10 mouse cellular contexts compared by ENCODE assay signal in the genomic region with DNA sequence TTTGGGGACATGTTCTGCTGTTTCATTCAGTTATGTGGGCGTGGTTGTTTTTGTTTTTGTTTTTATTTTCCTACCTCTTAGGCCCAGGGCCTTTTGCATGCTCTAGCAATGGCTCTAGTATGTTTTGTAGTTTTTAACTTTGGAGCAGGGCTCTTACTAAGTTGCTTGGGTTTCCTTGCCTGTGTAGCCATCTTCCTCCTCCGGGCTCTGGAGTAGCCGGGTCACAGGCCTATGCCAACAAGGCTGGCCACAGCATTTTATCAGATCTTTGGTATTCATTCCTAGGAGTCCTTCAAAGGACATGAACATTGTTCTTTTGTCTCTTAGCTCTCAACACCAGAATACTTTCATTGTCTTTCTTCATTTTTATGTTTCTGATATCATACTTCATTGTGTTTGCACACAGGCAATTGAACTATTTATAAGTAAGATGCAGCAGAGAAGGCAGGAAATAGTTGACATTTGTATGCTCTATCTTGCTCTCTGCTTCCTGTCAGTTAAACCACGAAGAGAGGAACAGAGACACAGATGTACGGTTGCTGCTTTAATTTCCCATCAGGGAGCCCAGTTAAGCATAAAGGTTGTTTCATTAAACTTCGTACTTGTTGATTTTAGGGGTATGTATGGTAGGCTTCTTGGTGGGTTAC. TPM values are rescaled to one million over a fixed set of nuclear protein-coding genes. Genes with fewer than 3 reads are reported as not detected.
DNase-seq lines count a peak whose midpoint lies in the region; ATAC-seq and TF ChIP-seq lines count a peak whose summit lies in the region.
"Had no signal": no experiment of that assay in that cellular context is flagged by ENCODE, and none has a peak within 500 bp of the region (broad histone marks: within the 10 kb centered on the region; RNA-seq: fewer than 3 reads in every experiment).

No protein-coding gene starts in this region.

- DNase-seq in liver, adult 2 months (ENCODE audit: extremely low read depth, low read depth, low spot score): no peak
- no peak for DNase-seq in liver
- peak; percentile 52 for DNase-seq in Muller cell, postnatal 12 days (ENCODE audit: inconsistent ontology term)
- DNase-seq in splenic B cell, adult 2 months (ENCODE audit: low read depth, low spot score): peak; percentile 73
- DNase-seq in adrenal gland, adult (ENCODE audit: inconsistent age in 2 of 2, low spot score in 1 of 2): no peak
- DNase-seq in cerebellum, adult 9-11 months: no peak
- DNase-seq: retina, postnatal 1 day had no signal

- peak overlapping the region; percentile 70 for H3K27ac ChIP-seq in liver, adult 2 months (replicated peaks; ENCODE audit: insufficient read depth, low read depth, low read length)
- H3K27ac ChIP-seq: left cerebral cortex, adult 2 months; midbrain, embryonic 15.5 days had no signal

- no peak overlapping the region for H3K9ac ChIP-seq in liver, adult 2 months (ENCODE audit: low read depth, low read length)
- H3K9ac ChIP-seq: midbrain, embryonic 15.5 days had no signal

- WGBS in liver, adult 2 months: 69% methylated on average over 6 of the region's 6 CpGs

- peak; percentile 61 to 65 for ATAC-seq in hematopoietic stem cell, adult 5-6 weeks (replicated peaks in 1 of 2; ENCODE audit: insufficient read depth in 1 of 2, low FRiP score in 2 of 2, low TSS enrichment in 1 of 2, low read depth in 1 of 2, poor library complexity in 2 of 2, severe bottlenecking in 2 of 2)
- ATAC-seq: midbrain, embryonic 15.5 days had no signal

- TF ChIP-seq CTCF in liver, adult 2 months (IDR thresholded peaks at IDR 0.05; ENCODE audit: low read depth, low read length): no peak

- peaks cover 42% of the 10 kb centered on the region for H3K79me2 ChIP-seq in liver, adult 2 months (ENCODE audit: control insufficient read depth, insufficient read depth, low read length)

- no peak overlapping the region for H3K4me3 ChIP-seq in liver, adult 2 months (ENCODE audit: insufficient read depth, low read depth, low read length)
- H3K4me3 ChIP-seq: left cerebral cortex, adult 2 months; midbrain, embryonic 15.5 days had no signal

- no peaks in the 10 kb centered on the region for H3K27me3 ChIP-seq in liver, adult 2 months (ENCODE audit: control insufficient read depth, insufficient read depth, low read length)
- no peaks in the 10 kb centered on the region for H3K27me3 ChIP-seq in splenic B cell, adult 2 months (ENCODE audit: control insufficient read depth, insufficient read depth, low read length, poor library complexity, severe bottlenecking)
- H3K27me3 ChIP-seq: midbrain, embryonic 15.5 days had no signal

- H3K4me1 ChIP-seq in liver, adult 2 months (ENCODE audit: control insufficient read depth, insufficient read depth, low read length): peaks cover 13% of the 10 kb centered on the region
- H3K4me1 ChIP-seq: midbrain, embryonic 15.5 days had no signal

- TF ChIP-seq POLR2A in liver, adult 2 months (IDR thresholded peaks at IDR 0.05; ENCODE audit: extremely low read depth, insufficient read depth, low read length): no peak

- no peaks in the 10 kb centered on the region; the same call in 1 of the 2 replicates for H3K36me3 ChIP-seq in liver, adult 2 months (ENCODE audit: control insufficient read depth, insufficient read depth, low read length)
- peaks cover 2% of the 10 kb centered on the region; the same call in 1 of the 2 replicates for H3K36me3 ChIP-seq in splenic B cell, adult 2 months (ENCODE audit: control insufficient read depth, insufficient read depth, low read length, poor library complexity, severe bottlenecking)
- H3K36me3 ChIP-seq: midbrain, embryonic 15.5 days had no signal

RNA-seq across cellular contexts. Expression of a gene that starts 40.3 kb away (rescaled TPM):
- 6.1 and 7.7 TPM in 2 replicates for total RNA-seq in liver, adult 2 months (2014; rRNA removed)
- 2.1 and 2.5 TPM in 2 replicates for polyA plus RNA-seq in liver, adult 2 months (2012; rRNA removed)
- total RNA-seq in hematopoietic stem cell, adult 5-6 weeks (2017): 67.9 and 89.1 TPM in 2 replicates

RNA-seq across cellular contexts. Expression of a gene that starts 40.6 kb away (rescaled TPM):
- total RNA-seq in liver, adult 2 months (2014; rRNA removed): 13.8 and 15.9 TPM in 2 replicates
- 5.1 and 6.4 TPM in 2 replicates for polyA plus RNA-seq in liver, adult 2 months (2012; rRNA removed)
- total RNA-seq in hematopoietic stem cell, adult 5-6 weeks (2017): 323 and 335 TPM in 2 replicates

Comparison
In these comparisons a context has a peak if more than half of its experiments do, and no peak if none do; other contexts are left out.
1. DNase-seq: peak in Muller cell, postnatal 12 days (single experiment) and splenic B cell, adult 2 months (single experiment); none in liver, adult 2 months (single experiment), liver (single experiment), adrenal gland, adult (0 of 2) and cerebellum, adult 9-11 months (single experiment).
2. RNA of a gene that starts 40.6 kb away (total RNA-seq): 323 to 335 TPM in hematopoietic stem cell, adult 5-6 weeks; 13.8 to 15.9 TPM in liver, adult 2 months; every median in the first group is over 10 times any median in the second.